Mouse (Mus musculus) liver, adult (tissue): Measurements from ENCODE around the gene Poc1b.

ENCODE experiments used
- GATA4 ChIP-seq: IDR thresholded peaks from 2 replicates; pipeline ENCODE4 v1.6.1; 2014; ENCODE audit warnings: mild to moderate bottlenecking, low read length; ENCODE audit not compliant: insufficient replicate concordance

The Poc1b gene

DNA sequence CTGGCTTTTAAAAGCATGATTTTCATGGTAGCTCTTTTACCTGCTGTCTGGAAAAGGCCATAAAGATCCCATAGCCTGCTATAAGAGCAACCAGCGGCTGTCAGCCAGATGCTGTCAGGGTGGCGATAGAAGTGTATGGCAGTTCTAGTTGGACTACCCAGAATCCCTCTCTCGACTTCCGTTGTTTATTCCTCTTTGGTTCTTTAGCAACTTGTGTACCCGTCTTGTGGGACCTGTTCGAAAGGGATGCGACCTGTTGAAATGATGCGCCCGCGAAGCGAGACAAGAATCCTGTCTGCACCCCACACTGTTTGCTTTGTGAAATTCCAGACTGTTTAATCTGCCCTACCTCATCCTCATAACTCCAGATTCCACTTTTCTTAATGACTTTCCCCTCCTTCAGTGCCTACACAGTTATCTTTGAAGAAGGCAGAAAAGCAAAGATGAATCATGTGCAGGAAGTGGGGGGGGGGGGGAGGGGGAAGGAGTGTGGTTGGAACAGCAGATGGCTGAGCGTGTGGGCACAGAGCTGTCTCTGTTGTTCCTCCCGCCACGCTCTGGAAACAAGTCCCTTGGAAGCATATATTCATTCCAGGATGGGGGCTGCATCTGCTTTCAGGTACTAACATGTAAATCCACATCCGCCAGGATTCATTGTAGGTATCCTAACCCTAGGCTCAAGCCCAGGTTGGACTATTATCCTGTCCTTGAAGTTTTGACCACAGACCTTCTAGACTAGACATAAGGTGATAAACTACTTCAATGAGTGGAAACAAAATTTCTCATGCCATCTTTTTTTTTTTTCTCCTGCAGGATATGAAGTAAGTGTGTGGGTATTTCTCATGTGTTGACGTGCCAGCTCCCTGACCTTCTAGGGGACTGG is 135.2 kb downstream of the Poc1b start:
- no peak for TF ChIP-seq GATA4

DNA sequence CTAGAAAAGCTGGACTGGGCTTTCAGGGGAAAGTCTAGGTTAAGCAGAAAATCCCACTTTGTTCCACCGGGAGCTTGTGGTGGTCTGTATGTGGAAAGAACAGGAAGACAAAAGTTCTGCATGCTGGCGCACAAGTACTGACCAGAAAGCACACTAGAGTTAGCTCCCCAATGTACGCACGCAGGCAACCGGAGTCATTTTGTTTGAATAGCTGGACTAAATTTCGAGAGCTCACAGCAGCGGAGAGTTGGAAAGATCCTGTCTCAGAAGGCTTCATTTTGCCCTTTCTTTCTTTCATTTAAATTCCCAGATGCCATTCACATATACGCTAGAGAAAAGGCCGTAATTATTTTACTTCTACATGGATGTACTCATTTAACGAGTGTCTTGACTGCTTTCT is 135.9 kb downstream of the Poc1b start:
- no peak for TF ChIP-seq GATA4

DNA sequence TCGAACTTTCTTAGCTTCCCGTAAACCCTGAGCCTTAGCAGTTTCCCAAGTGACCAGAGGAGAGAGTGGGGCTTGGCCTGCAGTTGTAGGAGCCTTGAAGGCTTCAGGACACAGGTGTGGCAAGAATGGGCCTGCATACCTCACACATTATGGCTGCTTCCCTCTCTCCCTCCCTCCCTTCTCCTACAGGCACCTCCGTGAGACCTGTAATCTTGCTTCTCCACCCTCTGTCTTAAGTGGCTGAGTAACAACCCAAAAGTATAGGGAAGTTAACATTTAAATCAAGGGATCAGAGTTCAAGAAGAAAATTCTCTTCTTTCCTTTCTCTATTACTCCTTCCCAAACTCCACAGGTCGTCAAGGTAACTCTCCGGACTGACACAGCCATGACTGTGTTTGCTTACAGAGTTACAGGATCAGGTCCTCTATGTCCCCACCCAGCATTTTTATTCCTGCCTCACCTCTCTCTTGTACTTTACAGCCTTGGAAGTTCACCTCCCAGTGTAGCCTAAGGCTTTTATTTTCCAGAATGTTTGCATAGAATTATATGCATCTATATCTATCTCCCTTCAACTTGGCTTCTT is 137.2 kb downstream of the Poc1b start:
- no peak for TF ChIP-seq GATA4

DNA sequence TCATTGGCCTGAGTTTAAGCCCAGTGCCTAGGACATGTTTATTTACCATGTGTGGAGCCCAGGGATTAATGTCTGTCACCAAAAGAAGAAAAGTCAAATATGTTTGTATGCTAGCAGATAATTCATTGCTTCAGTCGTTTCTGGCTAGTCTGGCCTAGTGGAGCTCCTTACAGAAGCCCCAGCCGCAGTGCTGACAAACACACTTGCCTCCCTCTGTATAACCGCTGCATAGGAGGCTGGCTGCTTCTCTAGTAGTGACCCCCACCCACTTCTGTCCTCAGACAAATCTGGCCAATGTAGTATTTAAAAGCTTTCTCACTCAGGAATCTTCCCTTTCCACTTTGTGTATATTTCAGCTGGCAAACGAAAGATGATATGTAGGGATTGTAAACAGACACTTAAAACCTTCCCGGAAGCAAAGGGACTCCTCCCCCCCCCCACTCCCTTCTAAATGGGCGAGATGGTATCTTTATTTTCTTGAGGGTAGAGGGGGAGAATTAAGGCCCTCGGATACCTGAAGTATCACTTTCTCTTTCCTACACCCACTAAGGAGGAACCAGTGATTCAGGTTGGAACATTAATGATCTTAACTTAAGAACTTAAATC is 137.9 kb downstream of the Poc1b start:
- TF ChIP-seq GATA4, result no peak

DNA sequence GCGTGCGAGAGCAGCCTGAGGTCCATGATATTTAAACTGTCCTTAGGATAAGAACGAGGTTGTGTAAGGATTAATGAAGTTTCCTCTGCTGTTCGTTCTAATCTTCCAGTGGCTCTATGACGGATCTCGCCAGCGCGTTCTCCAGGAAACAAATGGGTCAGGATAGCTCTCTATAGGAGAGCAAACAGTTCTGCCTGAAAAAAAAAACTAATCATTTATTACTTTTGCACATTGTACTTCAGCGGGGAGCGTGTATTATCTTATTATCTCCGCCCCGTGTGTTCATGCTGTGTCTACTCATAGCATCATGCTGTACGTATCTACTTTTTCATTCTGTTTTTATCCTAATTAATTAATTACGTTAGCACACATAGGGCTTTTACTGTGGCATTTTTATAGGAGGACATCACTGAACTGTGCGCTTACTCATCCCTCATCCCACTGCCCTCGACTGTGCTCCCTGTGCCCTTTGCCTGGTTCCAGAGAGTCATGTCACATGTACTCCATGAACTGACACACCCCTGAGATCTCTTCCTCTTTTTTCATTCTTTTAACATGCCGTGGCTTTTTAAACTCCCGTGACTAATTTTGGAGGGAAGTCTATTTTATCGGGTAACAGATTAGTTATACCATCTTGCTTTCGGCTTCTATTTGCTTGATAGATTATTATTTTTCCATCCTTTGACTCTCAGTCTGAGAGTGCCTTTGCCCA is 140.1 kb downstream of the Poc1b start:
- no peak for TF ChIP-seq GATA4
